Mouse (Mus musculus) layer of hippocampus, adult 2 months (tissue): ENCODE measurements around the gene Trim14. TPM values are rescaled to one million over a fixed set of nuclear protein-coding genes. Genes with fewer than 3 reads are reported as not detected.

Experiments used
- DNase-seq, 2 experiments: peaks; one replicate each; pipeline ENCODE4 v3.0.0; 2022; ENCODE audit warnings: low spot score in 2 of 2
- H3K27ac ChIP-seq: fragments of 200-600 bp; 2 replicates; pipeline ENCODE4 v1.8.1; 2022
- H3K4me3 ChIP-seq: fragments of 200-600 bp; 2 replicates; pipeline ENCODE4 v1.8.1; 2022; ENCODE audit warnings: mild to moderate bottlenecking
- CTCF ChIP-seq: fragments of 200-600 bp; conservative IDR thresholded peaks from 2 replicates; pipeline ENCODE4 v1.8.1; 2022; ENCODE audit warnings: antibody characterized with exemption, mild to moderate bottlenecking, moderate library complexity
- total RNA-seq, 2 experiments: library from RNA; stranded (reverse); gene quantifications; 2 replicates each; pipeline ENCODE4 v1.2.3; 2021

Trim14 gene
- total RNA-seq, 2 experiments from 2014 or later = 0.93 to 1.2 TPM

DNA sequence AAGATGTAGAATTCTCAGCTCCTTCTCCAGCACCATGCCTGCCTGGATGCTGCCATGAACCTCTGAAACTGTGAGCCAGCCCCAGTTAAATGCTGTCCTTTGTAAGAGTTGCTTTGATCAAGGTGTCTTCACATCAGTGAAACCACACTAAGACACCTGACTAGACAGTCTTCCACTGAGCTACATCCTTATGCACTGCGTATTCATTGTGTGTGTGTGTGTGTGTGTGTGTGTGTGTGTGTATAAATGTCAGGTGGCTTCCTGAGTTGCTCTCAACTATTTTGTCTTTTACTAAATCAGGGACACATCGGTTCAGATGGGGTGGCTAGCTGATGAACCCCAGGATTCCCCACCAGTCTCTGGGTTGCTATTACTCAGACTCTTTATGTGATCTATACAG lies 56.9 kb downstream of the Trim14 start:
- no peak for DNase-seq
- Histone ChIP-seq H3K4me3 (no peak overlapping the region), H3K27ac (no peak overlapping the region)
- no peak for TF ChIP-seq CTCF

DNA sequence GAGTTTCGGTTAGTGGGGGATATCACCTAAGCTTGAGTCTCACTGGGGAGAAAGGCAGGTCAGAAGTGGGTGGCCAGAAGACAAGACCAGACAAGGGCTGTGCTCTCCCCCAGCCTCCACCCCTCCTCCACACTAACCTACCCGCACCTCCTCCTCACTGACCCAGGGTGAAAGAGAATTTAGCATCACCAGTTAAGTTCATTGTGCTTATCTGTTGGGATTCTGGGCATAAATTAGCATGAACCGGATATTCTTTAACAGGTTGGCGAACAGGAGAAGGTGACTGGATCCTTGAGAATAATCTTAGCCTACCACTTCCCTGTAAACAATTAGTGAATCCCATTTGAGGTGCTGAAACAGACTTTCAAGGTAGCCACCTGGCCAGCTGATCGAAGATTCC lies 60.8 kb downstream of the Trim14 start:
- DNase-seq = no peak

DNA sequence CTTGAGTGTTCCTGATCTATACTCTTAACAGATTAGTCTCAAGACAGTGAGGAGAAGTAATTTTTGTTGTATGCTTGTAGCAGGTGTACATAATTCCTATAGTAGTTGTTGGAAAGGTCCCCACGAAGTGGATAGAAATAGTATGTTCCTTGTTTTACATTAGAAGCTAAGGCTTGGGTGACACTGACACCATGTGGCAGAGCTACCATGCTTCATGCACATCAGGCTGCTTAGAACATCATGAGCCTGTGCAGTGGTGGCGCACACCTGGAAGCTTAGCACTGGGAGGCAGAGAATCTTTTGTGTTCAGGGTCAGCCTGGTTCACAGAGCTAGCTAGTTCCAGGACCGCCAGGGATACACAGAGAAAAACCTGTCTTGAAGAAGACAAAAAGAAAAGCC lies 70.2 kb downstream of the Trim14 start:
- Histone ChIP-seq H3K4me3 (no peak overlapping the region), H3K27ac (no peak overlapping the region)
- no peak for DNase-seq
- TF ChIP-seq CTCF = peak; percentile 56

More for the DNA sequence above, 60.8 kb downstream of the Trim14 start:
- no peak overlapping the region for H3K4me3 ChIP-seq
- H3K27ac ChIP-seq = no peak overlapping the region
- TF ChIP-seq CTCF = no peak

DNA sequence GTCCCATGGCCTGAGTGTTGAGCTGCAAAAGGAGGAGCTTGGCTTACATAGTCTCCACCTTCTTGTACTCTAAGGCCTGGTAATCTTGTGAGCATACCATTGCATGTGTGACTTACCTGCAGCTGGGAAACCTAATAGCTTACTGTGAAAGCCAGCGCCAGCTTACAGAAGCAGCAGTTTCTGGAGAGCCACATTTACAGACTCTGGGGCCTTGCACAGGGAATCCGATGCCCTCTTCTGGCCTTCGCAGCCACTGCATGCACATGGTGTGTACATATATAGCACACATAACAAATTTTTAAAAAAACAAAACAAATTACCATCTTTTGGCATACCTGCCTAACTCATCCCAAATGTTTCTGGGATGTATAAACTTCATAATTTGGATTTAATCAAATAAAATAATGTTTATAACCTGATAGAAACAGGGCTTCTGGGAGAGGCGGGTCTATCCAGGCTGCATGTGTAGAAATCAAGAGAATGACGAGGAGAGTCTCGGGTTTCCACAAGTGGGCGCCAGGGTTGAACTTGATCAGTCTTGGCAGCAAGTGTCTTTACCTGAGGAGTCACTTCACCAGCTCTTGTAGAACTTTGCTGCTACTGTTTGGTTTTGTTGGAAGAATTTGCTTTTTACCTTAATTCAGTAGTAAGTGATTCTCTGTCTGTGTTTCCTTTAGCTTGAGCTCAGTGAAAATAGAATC lies 72.7 kb downstream of the Trim14 start:
- H3K4me3 ChIP-seq = no peak overlapping the region
- H3K27ac ChIP-seq = no peak overlapping the region
- no peak for DNase-seq
- peak; percentile 70 for TF ChIP-seq CTCF

DNA sequence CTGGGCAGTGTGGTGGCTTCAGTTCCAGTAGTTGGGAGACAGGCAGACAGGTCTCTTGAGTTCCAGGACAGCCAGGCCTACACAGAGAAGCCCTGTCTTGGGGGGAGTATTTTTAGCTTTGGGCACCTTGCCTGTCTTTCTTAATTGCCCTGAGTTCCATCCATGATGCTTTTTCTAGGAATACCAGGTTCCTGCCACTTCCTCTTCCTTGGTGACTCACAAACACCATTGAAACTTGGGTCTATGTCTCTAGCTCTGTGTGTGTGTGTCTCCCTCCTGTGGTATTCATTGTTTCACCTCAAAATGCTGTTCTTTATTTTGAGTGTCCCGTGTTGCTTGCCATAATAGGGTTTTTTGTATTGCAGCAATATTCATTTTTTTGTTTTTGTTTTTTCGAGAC lies 77.5 kb downstream of the Trim14 start:
- DNase-seq = no peak
- peak; percentile 25 for TF ChIP-seq CTCF
- H3K4me3 ChIP-seq = no peak overlapping the region
- no peak overlapping the region for H3K27ac ChIP-seq

DNA sequence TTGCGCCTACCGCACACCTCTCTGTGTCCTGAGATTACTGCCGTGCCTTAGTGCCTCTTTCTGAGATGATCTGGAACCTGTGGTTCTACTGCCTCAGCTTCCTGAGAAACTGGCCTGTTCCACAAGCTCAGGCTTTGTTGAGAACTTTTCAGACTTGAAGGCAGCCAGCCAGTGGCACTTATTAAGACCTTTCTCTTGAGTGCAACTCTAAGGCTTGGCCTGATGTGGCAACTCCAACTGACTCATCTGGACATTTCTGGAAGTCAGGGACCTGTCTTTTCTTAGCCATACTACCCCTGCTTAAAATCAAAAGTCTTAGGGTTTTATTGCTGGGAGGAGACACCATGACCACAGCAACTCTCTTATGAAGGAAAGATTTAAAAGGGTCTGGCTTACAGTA lies 78.8 kb downstream of the Trim14 start:
- no peak for TF ChIP-seq CTCF
- no peak for DNase-seq
- no peak overlapping the region for H3K4me3 ChIP-seq
- H3K27ac ChIP-seq = no peak overlapping the region

DNA sequence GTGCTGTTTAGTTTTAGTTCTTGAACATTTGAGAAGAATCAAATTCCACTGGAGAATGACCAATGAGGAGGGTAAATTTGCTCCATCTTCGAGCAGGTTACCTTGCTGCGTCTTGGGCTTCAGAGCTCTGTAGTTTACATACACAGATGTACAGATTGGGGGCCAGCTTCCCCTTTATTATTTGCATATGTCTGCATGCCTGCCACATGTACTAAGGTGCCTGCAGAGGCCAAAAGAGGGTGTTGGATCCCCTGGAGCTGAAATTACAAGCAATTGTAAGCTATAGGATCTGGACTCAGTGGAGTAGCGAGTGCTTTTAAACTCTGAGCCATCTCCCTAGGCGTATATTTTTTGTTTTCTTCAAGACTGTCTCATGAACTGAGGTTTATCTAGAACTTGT lies 79.2 kb downstream of the Trim14 start:
- TF ChIP-seq CTCF = no peak
- no peak for DNase-seq
- Histone ChIP-seq H3K4me3 (no peak overlapping the region), H3K27ac (no peak overlapping the region)

DNA sequence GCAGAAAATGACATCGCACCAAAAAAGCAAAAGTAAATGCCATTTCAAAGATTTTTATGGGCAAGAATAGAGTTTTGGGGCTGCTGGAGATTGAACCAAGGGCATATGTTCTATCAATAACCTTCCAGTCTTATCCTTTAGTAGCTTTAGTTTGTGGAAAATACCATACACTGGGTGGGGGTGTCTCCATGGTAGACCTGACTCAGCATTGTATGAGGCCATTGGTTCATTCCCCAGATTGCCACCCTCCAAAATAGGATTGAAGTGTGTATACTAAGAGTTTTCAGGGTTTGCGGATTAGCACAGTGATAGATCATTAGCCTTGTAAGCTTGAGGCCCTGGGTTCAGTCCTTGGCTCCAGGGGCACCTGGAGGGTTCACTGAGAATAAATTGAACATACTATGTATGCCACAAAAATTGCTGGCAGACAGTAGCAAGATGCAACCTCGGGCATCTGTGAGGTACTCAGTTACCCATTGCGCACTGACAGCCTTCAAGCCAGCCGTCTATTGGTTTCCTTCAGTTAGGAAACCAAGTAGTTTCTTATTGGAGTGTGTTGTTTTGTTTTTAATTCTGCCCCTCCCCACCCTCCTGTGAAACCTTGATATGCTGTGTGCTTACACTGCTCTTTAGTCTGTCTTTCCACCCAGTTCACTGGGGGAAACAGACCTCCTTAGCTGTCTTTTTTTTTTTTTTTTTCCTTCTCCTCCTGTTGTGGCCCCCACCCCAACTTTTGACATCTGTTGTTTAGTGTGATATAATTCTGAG lies 81.7 kb downstream of the Trim14 start:
- Histone ChIP-seq H3K4me3 (no peak overlapping the region), H3K27ac (peak overlapping the region; percentile 28)
- DNase-seq = no peak
- no peak for TF ChIP-seq CTCF

DNA sequence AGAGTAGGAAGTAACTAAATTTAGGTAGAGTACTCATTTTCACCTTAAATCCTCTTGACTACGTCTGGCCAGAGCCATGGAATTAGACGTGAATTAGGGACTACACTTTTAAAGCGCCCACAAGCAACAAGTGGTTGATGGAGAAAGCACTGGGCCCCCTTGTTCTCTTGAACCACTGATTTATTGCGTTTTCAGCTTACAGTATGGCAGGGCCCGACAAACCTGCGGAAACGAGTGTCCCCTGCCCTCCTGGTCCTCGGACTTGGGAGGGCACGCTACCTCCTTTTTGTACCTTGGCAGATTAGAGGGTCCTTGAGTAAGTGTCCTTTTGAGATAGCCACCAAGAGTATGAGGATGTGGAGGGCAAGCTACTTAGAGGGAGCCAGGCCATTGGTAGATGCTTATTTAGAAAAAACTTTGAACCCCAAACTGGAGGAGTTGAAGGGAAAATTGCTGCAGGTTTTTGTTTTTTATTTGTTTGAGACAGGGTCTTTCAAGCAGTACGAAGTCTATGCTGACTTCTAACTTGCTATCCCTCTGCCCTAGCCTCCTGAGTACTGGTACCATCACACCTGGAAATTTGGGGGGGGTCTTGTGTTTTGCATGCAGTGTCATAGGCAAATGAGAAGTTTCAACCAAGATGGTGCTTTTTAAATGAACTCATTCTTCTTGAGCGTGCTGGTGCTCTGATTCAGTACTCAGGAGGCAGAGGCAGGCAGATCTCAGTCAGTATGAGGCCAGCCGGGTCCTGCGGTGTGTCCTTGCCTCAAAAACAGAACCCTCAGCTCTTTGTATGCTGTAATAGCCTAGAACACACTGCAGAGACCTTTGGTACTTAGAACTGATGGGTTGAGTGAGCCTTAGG lies 82.9 kb downstream of the Trim14 start:
- no peak for DNase-seq
- peak overlapping the region; percentile 97; the same call in 1 of the 2 replicates for H3K27ac ChIP-seq
- no peak for TF ChIP-seq CTCF
- H3K4me3 ChIP-seq = peak overlapping the region; percentile 87

DNA sequence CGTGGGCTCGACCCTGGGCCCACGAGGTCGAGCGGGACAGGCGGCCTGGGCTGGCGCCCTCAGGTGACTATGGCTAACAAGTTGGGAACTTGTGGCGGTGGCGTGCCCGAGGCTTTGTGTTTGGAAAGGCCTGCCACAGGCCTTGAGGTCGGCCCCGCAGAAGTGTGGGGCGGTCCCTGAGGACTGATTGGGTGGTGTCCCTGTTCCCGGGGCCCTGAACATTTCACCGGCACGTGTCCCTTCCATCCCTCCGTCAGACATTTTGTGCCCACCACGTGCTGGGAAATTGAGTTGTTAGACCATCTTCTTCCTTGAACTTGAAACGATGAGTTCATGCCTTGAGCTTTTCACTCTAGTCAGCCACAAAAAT lies 83.5 kb downstream of the Trim14 start:
- Histone ChIP-seq H3K4me3 (peak overlapping the region; percentile 87), H3K27ac (peak overlapping the region; percentile 97)
- DNase-seq = peak in 1 of 2 experiments; percentile 42
- TF ChIP-seq CTCF = no peak

DNA sequence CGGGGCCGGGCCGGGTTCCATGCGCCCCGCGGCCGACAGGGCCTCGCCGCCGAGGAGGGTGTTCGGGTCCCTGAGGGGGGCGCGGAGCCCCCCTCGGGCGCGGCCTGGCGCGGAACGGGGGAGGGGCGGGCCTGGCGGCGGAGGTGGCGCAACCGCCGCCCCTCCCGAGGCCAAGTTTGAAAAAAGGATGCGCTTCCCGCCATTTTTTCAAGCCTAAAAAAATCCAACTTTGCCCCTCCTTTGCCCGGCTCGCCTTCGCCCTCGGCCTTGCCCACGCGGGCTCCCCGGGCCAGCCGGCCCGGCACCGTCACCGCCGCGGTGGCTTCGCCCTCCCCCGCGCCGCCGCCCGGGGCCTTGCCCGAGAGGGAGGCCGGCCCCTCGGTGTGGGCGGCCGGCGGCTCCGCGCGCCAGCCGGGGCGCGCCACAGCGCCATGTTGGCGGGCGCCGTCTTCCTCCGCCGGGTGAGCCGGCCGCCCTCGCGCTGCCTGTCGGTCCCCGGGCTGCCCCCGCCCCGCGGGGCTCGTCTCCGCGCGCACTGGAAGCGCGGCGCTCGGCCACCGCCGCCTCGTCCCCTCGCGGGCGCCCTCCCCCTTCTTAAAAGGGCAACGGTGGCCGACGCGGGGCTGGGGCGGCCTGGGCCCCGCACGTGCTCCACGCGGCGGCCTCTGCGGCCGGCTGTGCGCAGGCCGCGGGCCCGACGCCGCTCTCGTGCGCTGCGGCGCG lies 84.0 kb downstream of the Trim14 start:
- Histone ChIP-seq H3K4me3 (peak overlapping the region; percentile 87), H3K27ac (peak overlapping the region; percentile 97)
- peak in 1 of 2 experiments; percentile 61 for DNase-seq
- TF ChIP-seq CTCF = no peak

DNA sequence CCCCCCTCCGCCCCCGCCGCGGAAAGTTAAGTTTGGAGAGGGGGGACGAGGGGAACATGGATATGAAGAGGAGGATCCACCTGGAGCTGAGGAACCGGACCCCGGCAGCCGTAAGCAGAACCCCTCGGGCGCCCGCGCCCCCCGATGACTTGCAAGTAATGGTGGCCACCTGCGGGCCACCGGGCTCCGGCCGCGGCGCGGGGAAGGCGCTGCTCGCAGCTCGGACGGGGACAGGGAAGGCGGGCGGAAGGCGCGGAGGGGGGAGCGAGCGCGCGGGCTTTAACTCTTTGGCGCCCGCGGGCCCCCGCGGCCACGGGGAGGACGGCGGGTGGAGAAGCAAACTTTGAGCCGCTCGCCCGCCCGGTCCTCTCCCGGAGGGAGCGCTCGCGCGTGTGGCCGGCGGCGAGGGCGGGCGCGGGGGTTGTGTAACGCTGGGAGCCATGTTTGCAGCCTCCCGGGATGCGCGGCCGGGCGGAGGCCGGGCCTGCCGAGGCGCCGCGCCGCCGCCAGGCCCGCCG lies 84.6 kb downstream of the Trim14 start:
- H3K27ac ChIP-seq = peak overlapping the region; percentile 97
- DNase-seq = peak; percentile 31 to 40
- no peak for TF ChIP-seq CTCF
- peak overlapping the region; percentile 87 for H3K4me3 ChIP-seq
